Mouse (Mus musculus): ENCODE data around the gene A930033H14Rik.

DNA sequence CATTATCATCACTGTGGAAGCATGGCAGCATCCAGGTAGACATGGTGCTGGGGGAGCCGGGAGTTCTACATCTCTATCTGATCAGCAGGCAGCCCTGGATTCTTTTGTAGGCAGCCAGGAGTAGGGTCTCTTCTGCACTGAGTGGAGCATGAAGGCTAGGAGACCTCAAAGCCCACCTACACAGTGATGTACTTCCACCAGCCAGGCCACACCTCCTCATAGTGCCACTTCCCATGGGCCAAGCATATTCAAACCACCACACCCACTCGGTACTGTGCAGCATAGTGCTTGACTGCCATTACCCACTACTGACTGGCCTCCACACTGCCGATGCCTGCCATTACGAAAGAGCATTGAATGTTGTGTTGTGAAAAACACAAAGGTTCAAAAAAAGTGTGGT lies 28.0 kb downstream of the A930033H14Rik start:
- TF ChIP-seq POLR2A (IDR thresholded peaks at IDR 0.05; ENCODE audit: control insufficient read depth, low read depth, low read length): no peak
- no peak for TF ChIP-seq CTCF (IDR thresholded peaks at IDR 0.05; ENCODE audit: control insufficient read depth, insufficient read depth, insufficient replicate concordance, low read depth, low read length)
